Mouse (Mus musculus): ENCODE data around the gene Sgms1.

Gene Sgms1

GRCm38 (mm10) chr19:32346624-32347341 lies 42.7 kb downstream of the Sgms1 start:
- TF ChIP-seq GATA4 (IDR thresholded peaks at IDR 0.05; ENCODE audit: insufficient replicate concordance, low read length) = no peak

- no peak for TF ChIP-seq GATA4 (IDR thresholded peaks at IDR 0.05; ENCODE audit: insufficient replicate concordance, low read length)
Observed at GRCm38 (mm10) chr19:32346176-32346575, 43.3 kb downstream of the Sgms1 start.

- no peak for TF ChIP-seq GATA4 (IDR thresholded peaks at IDR 0.05; ENCODE audit: insufficient replicate concordance, low read length)
Observed at GRCm38 (mm10) chr19:32345181-32345745, 44.3 kb downstream of the Sgms1 start.

GRCm38 (mm10) chr19:32344738-32345121 lies 44.8 kb downstream of the Sgms1 start:
- TF ChIP-seq GATA4 (IDR thresholded peaks at IDR 0.05; ENCODE audit: insufficient replicate concordance, low read length) = no peak

- TF ChIP-seq GATA4 (IDR thresholded peaks at IDR 0.05; ENCODE audit: insufficient replicate concordance, low read length) = no peak
Observed at GRCm38 (mm10) chr19:32343937-32344737, 45.4 kb downstream of the Sgms1 start.

- no peak for TF ChIP-seq GATA4 (IDR thresholded peaks at IDR 0.05; ENCODE audit: insufficient replicate concordance, low read length)
Observed at GRCm38 (mm10) chr19:32342436-32342835, 47.1 kb downstream of the Sgms1 start.

- TF ChIP-seq GATA4 (IDR thresholded peaks at IDR 0.05; ENCODE audit: insufficient replicate concordance, low read length) = no peak
Observed at GRCm38 (mm10) chr19:32341091-32341490, 48.4 kb downstream of the Sgms1 start.

- TF ChIP-seq GATA4 (IDR thresholded peaks at IDR 0.05; ENCODE audit: insufficient replicate concordance, low read length) = no peak
Observed at GRCm38 (mm10) chr19:32340168-32340567, 49.3 kb downstream of the Sgms1 start.

GRCm38 (mm10) chr19:32337708-32338107 lies 51.8 kb downstream of the Sgms1 start:
- no peak for TF ChIP-seq GATA4 (IDR thresholded peaks at IDR 0.05; ENCODE audit: insufficient replicate concordance, low read length)

GRCm38 (mm10) chr19:32334751-32335150 lies 54.8 kb downstream of the Sgms1 start:
- TF ChIP-seq GATA4 (IDR thresholded peaks at IDR 0.05; ENCODE audit: insufficient replicate concordance, low read length) = no peak

GRCm38 (mm10) chr19:32333544-32333943 lies 56.0 kb downstream of the Sgms1 start:
- TF ChIP-seq GATA4 (IDR thresholded peaks at IDR 0.05; ENCODE audit: insufficient replicate concordance, low read length) = no peak

- no peak for TF ChIP-seq GATA4 (IDR thresholded peaks at IDR 0.05; ENCODE audit: insufficient replicate concordance, low read length)
Observed at GRCm38 (mm10) chr19:32332779-32333460, 56.6 kb downstream of the Sgms1 start.

GRCm38 (mm10) chr19:32330231-32330630 lies 59.3 kb downstream of the Sgms1 start:
- TF ChIP-seq GATA4 (IDR thresholded peaks at IDR 0.05; ENCODE audit: insufficient replicate concordance, low read length) = no peak

- no peak for TF ChIP-seq GATA4 (IDR thresholded peaks at IDR 0.05; ENCODE audit: insufficient replicate concordance, low read length)
Observed at GRCm38 (mm10) chr19:32329511-32329910, 60.0 kb downstream of the Sgms1 start.

- no peak for TF ChIP-seq GATA4 (IDR thresholded peaks at IDR 0.05; ENCODE audit: insufficient replicate concordance, low read length)
Observed at GRCm38 (mm10) chr19:32328089-32328828, 61.3 kb downstream of the Sgms1 start.
